Mouse (Mus musculus) gastrocnemius, postnatal 14 days (tissue): ENCODE measurements around the gene Def8. TPM values are rescaled to one million over a fixed set of nuclear protein-coding genes. Genes with fewer than 3 reads are reported as not detected.
"Not testable (repeated sequence)": the region's sequence is repeated elsewhere in the genome, so short reads cannot be mapped to it uniquely, and the experiment has no call there.

Experiments used
- DNase-seq: peaks from one replicate; pipeline ENCODE4 v3.0.0; 2021; ENCODE audit warnings: mixed read lengths
- intact Hi-C: fragments of 180-260 bp; cut with DNase I; formaldehyde crosslinking; loops from one replicate; pipeline ENCODE4 v1.15.1; 2025; ENCODE audit warnings: low total_unique reads
- total RNA-seq, 2 experiments: library from RNA; stranded (reverse); gene quantifications; 2 replicates each; pipeline ENCODE4 v1.2.3; 2021

Def8 gene
- total RNA-seq, 2 experiments from 2014 or later, result 36.2 to 36.3 TPM

DNA sequence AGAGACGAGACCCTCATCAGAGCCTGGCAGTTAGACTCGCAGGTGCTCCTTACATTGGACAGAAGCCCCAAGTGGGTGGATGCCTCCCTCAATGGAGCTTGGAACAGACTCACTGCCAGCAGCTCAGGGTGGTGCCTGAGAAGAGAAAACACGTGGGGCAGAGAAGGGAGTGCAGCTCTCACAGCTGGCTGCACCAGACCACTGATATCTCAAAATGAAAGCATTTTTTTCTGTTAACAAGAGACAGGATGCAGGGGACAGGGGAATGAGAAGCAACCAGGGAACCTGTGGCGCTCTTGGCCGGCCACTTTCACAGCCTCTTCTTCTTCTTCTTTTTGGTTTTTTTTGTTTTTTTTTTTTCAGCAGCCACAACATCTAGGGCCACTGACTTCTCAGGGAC is 51.2 kb downstream of the Def8 start:
- intact Hi-C loops, result not testable (repeated sequence)

DNA sequence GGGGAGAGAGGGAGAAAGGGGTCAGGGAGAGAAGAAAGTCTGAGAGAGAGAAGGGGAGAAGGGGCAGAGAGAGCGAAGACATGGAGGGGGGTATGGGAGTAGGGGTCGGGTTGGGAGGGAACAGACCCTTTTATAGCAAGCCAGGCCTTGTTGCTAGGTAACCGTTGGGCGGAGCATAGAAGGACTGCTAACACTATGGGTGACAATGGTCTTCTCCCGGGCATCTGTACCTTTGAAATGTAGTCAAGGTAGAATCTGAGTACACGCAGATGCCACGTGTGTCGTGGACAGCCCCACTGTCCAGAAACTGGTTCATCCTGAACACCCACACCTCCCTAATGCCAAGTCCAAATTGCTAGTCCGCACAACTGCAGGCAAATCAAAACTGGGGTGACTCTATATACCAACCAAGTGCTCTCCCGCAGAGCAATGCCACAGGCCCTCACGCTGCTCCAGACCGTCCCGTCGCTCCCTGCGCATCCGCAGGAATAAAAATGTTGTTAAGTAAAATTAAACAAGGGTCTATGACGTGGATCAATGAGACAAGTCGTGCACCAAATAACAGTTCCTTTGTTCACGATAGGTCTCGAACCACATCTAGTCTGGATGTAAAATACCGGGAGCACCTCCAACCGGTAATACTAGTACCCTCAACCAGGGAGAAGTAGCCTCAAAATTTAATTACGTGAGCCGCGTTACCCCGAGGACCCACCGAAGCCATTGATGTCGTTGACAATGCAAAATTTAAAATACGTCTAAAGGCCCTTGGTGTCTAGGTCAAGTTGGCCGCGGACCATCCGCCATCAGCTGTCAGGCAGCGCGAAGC is 53.8 kb downstream of the Def8 start:
- intact Hi-C loops, result no loop called here
- no peak for DNase-seq

More for the DNA sequence above, 51.2 kb downstream of the Def8 start:
- DNase-seq, result not testable (repeated sequence)

DNA sequence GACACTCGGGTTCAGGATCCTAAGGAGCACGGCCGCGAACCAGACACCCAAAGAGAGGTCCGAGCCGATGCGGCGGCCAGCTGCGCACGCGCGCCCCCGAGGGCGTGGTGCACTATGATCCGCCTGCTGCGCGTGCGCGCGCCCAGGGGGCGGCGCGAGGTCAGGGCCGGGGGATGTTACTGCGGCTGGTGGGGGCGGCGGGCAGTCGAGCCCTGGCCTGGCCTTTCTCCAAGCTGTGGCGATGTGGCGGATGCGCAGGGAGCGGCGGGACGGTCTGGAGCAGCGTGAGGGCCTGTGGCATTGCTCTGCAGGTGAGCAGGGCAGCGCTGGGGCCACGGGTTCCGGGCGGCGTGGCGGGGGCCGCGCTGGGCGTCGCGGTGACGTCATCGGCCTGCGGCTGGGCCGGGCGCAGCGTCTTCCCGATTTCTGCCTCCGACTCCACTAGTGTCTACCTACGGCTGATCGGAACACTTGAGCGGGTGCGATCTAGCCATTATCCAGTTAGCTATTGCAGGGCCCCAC is 54.5 kb downstream of the Def8 start, which contains the start of gene Afg3l1:
Afg3l1 (plus strand) TSS at position 167 of the 522 bp plus-strand sequence.
- intact Hi-C loops, result no loop called here

DNA sequence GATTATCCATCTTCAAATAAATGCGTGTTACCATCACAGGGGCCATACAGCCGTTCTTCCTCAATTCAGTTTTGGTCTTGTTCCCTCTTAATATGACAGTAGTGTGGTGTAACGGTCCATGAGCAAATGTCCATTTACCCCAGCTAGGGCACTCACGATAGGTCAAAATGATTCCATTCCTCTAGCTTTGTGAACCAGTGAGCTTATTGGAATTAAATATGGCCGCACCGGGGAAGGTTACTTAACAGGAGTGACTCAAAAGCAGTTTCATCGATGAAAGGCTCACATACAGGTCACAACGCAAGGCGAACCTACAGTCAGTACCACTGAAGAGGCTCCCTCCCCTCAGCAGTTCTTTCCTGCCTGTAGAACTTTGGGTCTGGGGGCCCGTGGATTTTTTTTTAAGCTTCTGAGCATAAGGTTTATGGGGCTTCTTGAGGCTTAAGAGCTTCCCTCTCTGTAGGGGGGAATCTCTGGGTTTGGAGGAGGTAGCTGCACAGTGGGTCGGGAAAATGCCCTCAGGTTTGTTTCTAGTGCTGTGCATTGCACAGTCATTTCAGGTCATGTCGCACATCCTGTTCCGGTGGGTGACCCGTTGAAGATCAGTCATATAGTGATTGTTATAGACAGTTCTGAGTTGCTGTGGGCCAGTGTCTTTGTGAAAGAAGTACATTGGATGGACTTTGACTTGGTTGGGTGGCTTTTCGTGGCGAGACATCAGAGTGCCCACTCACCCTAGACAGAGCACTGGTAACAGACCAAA is 55.3 kb downstream of the Def8 start:
- no peak for DNase-seq
- intact Hi-C loops, result no loop called here

More for the DNA sequence above, 54.5 kb downstream of the Def8 start, which contains the start of gene Afg3l1:
- peak; percentile 93 for DNase-seq

DNA sequence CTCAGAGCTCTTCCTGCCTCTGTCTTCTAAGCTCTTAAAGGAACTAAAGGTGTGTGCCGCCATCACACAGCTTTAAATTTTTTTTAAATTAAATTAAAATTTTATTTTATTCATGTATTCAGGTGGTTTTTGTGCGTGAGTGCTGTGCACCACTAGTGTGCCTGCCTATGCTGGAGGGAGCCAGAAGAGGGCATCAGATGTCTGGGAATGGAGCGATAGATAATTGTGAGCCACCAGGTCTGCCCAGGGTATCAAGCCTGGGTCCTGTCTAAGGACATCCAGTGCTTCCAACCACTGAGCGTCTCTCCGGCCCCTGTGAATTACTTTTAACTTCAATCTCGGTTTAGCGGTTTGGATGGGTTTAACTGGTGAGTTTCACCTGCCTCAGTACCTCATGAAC is 59.3 kb downstream of the Def8 start:
- intact Hi-C loops, result no loop called here
- DNase-seq, result no peak

DNA sequence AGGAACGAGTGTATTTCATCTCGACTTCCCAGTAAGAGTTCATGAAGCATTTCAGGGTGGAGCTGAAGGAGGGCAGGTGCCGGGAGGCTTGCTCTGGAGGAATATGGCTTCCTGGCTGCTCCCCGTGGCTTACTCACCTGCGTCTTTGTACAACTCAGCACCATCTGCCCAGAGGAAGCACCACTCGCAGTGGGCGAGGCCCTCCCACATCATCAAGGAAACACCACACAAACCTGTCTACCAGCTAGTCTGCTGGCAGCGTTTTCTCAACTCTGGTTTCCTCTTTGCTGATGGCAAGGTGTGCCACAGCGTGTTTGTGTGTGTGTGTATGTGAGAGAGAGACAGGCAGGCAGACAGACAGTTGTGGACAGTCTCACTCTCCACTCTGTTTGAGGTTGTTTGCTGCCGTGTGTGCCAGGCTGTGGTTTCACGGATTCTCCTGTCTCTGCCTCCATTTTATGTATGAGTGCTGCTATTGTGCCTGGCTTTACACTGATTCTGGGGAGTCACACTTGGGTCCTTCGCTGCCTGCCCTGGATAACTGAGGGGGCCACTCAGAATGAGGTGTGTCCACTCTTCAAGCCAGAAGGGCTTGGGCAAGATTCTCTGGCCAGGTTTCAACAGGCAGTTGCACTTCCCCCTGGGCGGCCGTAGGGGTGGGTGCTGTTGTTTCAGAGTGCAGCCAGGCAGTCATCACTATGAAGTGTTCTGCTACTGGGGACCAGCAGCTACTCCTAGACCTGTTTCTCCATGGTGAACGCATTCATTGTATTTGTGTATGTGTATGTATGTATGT is 68.2 kb downstream of the Def8 start:
- intact Hi-C loops, result no loop called here
- DNase-seq, result no peak

DNA sequence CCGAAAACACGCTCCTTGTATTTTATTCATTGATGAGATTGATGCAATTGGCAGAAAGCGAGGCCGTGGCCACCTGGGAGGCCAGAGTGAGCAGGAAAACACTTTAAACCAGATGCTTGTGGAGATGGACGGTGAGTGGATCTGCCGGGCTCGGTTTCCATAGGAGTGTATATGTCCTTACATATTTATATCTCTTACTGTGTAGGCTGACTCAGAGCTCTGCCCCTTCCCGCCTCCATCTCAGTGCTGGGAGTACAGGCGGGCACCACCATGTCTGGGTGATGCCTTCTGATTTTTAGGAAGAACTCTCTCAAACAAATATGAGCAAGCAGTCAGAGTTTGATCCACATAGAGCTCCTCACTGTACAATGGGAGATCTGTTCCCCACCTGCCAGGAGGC is 69.6 kb downstream of the Def8 start:
- intact Hi-C loops, result no loop called here
- no peak for DNase-seq

DNA sequence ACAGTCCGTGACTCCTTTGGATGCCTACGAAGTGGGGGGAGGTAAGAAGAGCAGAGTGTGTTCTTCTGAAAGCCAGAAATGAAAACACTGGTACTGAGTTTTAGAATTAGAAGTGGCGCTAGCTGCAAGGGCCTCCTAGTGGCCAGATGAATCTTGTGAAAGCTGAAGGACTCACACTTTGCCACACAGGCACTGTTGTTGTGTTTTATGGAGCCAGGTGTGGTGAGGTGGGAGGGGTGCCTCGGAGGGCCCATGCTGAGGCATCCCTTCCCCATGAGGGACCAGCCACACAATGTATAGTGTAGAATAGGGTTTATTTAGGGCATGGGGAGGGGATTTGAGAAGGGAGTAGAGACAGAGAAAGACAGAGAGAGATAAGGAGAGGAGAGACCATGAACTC is 74.4 kb downstream of the Def8 start:
- intact Hi-C loops, result no loop called here
- DNase-seq, result no peak

DNA sequence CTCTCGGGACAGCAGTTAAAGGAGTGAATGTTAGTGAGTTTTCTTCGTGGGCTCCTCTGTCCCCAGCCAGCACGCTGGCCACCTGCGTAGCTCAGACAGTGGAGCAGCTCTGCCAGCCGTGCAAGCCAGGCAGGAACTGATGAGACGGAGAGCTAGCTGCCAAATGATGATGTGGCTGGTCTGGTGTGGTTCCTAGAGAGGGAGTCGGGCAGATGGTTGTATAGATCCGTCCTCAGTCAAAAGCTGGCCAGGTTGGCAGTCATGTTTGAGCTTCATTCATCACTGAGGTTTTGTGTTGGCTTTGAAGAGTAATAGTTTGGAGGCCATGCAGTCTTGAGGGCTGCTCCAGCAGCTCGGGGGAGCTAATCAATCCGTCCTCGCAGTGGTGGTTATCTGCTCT is 75.6 kb downstream of the Def8 start:
- intact Hi-C loops, result no loop called here
- DNase-seq, result no peak

DNA sequence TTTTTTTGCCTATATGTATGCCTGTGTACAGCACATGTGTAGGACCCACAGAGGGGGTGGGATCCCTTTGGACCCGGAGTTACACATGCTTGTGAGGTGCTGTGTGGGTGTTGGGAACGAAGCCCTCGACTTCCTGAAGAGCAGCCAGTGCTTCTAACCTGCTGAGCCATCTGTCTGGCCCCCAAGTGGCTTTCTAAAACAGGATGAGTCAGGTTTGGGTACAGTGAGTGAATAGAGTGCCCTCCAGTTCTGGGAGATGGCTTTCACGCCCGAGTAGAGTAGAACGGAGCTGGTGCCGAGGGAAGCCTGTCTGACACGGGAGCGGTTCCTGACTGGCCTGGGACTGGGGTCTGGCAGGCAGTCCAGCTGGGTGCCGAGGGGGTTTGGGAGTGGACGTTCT is 76.2 kb downstream of the Def8 start:
- intact Hi-C loops, result no loop called here
- no peak for DNase-seq

DNA sequence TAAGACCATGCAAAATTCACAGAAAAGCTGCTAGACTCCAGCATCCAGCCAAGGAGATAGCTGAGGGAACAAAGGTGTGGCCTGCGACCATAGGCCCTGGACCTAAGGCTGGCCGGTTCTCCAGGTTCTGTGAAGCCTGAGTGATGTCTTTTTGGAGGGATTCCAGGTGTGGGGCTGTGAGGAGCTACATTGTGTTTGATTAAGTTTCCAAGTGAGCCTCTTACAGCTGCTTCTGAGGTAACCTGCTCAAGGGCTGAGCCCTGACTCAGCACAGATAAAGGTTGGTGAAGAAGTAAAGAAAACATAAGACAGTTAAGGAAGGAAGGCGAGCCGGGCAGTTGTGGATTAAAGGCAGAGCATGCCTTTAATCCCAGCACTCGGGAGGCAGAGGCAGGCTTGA is 78.9 kb downstream of the Def8 start:
- intact Hi-C loops, result no loop called here
- DNase-seq, result no peak

DNA sequence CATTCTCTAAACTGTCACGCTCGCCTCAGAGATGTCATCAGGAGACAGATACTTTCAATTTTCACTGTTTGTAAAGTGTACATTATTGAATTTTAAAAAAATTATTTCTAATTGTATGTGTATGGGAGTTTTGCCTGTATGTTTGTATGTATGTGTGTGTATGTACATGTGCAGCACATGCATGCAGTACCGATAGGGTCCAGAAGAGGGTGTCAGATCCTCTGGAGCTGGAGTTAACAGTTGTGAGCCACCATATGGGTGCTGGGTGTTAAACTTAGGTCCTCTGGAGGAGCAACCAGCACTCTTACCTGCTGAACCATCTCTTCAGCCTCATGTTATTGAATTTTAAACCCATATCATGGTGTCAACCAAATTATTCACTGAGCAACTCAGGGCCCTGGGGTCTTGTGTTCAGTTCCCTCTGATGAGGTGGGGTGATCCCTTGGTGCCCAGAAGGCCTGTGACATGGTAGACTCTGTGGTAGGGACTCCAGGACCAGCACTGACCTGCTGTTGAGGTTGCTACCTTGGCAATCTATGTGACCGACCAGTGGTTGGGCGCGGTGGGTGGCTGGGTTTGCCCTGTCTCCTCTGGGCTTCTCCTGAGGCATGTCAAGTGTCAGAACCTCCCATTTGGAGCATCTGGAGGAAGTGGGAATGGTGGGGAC is 80.6 kb downstream of the Def8 start:
- DNase-seq, result no peak
- intact Hi-C loops, result no loop called here

DNA sequence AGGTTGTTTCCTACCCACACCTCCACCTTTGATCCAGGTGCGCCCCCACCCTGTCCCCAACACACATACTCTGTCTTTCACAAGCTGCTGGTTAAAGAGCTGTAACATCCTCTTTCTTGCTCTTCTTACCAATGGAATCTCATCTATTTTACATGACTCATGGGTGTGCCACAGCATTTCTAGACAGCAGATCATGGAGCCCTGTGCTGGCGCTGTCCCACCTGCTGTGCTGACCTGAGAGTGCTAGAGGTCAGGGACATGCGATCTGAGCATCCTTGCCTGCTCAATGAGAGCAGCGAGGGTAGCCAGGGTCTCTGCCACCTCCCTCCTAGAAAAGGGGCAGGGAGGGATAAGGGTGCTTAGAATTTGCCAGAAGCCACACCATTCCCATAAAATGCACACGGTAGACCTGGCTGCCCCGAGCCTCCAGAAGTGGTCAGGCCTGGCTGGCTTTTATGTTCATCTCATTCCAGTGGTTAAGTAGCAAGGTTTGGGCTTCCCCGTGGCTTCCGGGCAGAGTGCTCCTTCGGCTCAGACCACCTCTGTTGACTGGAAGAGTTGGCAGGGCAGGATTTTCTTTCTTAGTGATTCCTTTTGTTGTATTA is 81.4 kb downstream of the Def8 start:
- intact Hi-C loops, result no loop called here
- no peak for DNase-seq

DNA sequence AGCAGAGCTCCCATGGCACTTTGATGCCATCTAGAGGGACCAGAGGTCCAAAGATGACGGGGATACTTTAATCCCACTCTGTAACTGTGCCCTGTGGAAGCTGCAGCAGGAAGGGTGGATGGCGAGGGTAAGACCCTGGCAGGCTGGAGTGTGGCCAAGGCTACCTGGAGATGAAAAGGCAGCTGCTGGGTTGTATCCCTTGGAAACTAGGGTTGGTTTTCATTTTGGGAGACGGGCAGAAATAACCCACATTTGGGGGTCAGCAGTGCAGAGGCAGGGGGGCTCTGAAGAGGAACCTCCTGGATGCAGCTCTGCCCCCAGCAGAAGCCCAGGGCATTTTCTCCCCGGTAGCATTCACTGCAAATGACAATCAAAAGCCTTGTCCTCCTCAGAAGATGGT is 81.9 kb downstream of the Def8 start:
- intact Hi-C loops, result no loop called here
- no peak for DNase-seq

DNA sequence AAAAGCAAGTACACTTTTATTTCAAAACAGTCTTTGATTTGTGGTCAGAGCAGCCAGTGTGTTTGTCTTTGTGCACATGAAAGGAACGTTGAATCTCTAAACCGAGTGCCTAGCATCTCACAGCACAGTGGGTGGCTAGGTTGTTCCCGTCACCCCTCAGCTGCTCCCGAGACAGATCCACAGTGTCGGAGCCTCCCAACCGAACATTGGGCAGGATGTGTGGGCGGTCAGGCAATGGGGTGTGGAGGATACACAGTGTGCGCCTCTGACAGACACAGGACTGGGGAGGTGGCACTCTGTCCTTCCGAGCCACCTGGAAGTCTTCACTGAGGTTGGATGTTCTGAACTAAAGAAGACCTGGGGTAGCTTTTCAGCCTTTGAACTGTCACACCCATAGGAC is 82.4 kb downstream of the Def8 start:
- DNase-seq, result no peak
- intact Hi-C loops, result no loop called here

DNA sequence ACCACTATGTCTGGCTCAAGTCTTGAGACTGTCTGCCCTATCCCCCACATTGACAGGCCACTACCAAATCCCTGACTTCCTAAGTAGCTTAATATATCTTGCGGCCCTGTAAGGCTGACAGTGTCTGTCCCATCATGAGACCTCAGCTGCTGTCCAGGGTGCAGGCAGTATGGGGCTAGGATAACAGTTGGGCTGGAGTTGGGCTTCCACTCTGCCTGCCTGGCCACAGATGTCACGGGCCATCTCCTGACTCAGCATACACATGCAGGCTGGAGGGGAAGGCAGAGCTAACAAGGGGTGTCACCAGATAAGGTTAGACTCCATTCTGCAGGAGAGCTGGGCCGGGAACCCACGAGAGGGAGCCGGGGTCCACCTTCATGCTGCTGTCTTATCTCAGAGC is 83.8 kb downstream of the Def8 start:
- DNase-seq, result no peak

DNA sequence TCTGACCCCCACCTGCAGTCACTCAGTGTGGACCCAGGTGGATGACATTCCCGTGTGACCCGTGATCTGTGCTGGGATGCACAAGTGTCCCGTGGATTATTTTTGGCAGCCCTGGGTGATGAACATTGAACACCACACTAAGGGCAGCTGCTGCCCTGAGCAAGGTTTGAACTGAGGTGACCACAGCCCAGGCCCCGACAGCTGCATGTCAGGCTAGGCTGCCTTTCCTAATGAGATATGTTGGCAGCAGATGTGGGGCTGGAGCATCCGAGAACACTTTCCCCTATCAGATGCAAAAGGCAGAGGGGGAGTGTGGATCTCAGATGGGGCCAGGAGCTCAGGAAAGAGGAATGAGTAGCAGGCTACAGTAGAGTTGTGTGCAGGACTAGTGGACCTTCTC is 87.5 kb downstream of the Def8 start:
- intact Hi-C loops, result no loop called here
- DNase-seq, result no peak

More for the DNA sequence above, 83.8 kb downstream of the Def8 start:
- intact Hi-C loops, result no loop called here
